Mouse (Mus musculus) layer of hippocampus, adult 8-10 months (tissue): ENCODE results near the gene Eddm3b. TPM values are rescaled to one million over a fixed set of nuclear protein-coding genes. Genes with fewer than 3 reads are reported as not detected.
"Not testable (repeated sequence)": the region's sequence is repeated elsewhere in the genome, so short reads cannot be mapped to it uniquely, and the experiment has no call there.

Source experiments
- DNase-seq, 2 experiments: peaks; one replicate each; pipeline ENCODE4 v3.0.0; 2022; ENCODE audit warnings: low spot score in 2 of 2
- total RNA-seq, 4 experiments: library from RNA; stranded (reverse); gene quantifications; 2 replicates each; pipeline ENCODE4 v1.2.4; 2022

The Eddm3b gene
- total RNA-seq, 4 experiments from 2014 or later = not detected

- no peak for DNase-seq
Observed at GRCm38 (mm10) chr14:51142568-51142967, 28.3 kb downstream of the Eddm3b start.

GRCm38 (mm10) chr14:51143287-51143686 is 29.1 kb downstream of the Eddm3b start:
- DNase-seq = peak; percentile 51 to 60

GRCm38 (mm10) chr14:51143937-51144336 is 29.7 kb downstream of the Eddm3b start:
- DNase-seq = no peak

GRCm38 (mm10) chr14:51144451-51144850 is 30.2 kb downstream of the Eddm3b start:
- no peak for DNase-seq

- DNase-seq = peak in 1 of 2 experiments; percentile 17
Observed at GRCm38 (mm10) chr14:51145521-51145920, 31.3 kb downstream of the Eddm3b start.

- no peak for DNase-seq
Observed at GRCm38 (mm10) chr14:51146685-51147084, 32.5 kb downstream of the Eddm3b start, which contains the start of gene Rnase1. Gene Rnase1 (minus strand): TSS chr14:51146785.

GRCm38 (mm10) chr14:51148006-51148405 is 33.8 kb downstream of the Eddm3b start:
- DNase-seq = no peak

GRCm38 (mm10) chr14:51149164-51149563 is 34.9 kb downstream of the Eddm3b start:
- no peak for DNase-seq

GRCm38 (mm10) chr14:51150206-51150831 is 36.1 kb downstream of the Eddm3b start:
- no peak for DNase-seq

GRCm38 (mm10) chr14:51152249-51152870 is 38.1 kb downstream of the Eddm3b start:
- no peak for DNase-seq

GRCm38 (mm10) chr14:51156056-51156735 is 42.0 kb downstream of the Eddm3b start:
- no peak for DNase-seq

- DNase-seq = no peak
Observed at GRCm38 (mm10) chr14:51156736-51157068, 42.5 kb downstream of the Eddm3b start.

- no peak for DNase-seq
Observed at GRCm38 (mm10) chr14:51157072-51157471, 42.8 kb downstream of the Eddm3b start.

GRCm38 (mm10) chr14:51161976-51162375 is 47.8 kb downstream of the Eddm3b start, which contains the start of gene Rnase2b:
Gene Rnase2b (plus strand): TSS chr14:51162260.
- peak; percentile 52 to 69 for DNase-seq

- DNase-seq = not testable (repeated sequence)
Observed at GRCm38 (mm10) chr14:51163323-51163722, 49.1 kb downstream of the Eddm3b start.

- no peak for DNase-seq
Observed at GRCm38 (mm10) chr14:51165435-51165834, 51.2 kb downstream of the Eddm3b start.

GRCm38 (mm10) chr14:51166068-51166467 is 51.8 kb downstream of the Eddm3b start:
- DNase-seq = no peak

Other genes starting within 250 kb of the Eddm3b start
- 1 to 10 TPM; 5.1 to 8.0 (median 7.4) TPM for gene Tep1, start 243.9 kb upstream of the Eddm3b start, total RNA-seq
- gene Klhl33, start 216.9 kb upstream of the Eddm3b start, total RNA-seq = 1 to 10 TPM; 5.1 to 6.4 (median 5.8) TPM
- 10 to 100 TPM; 30.4 to 37.1 (median 34.9) TPM for gene Osgep, start 189.5 kb upstream of the Eddm3b start, total RNA-seq
- gene Apex1, start 189.5 kb upstream of the Eddm3b start, total RNA-seq = 10 to 100 TPM; 61.2 to 67.5 (median 64.1) TPM
- gene Pip4p1, start 183.6 kb upstream of the Eddm3b start, total RNA-seq = 100 to 1,000 TPM in 1 of 4 experiments, 10 to 100 TPM in 3; 87.5 to 104 (median 94.3) TPM
- 10 to 100 TPM; 14.9 to 21.4 (median 18.2) TPM for gene Pnp, start 183.3 kb upstream of the Eddm3b start, total RNA-seq
- 10 to 100 TPM in 3 of 4 experiments, 1 to 10 TPM in 1; 8.5 to 15.5 (median 10.8) TPM for gene Gm49342, start 169.9 kb upstream of the Eddm3b start, total RNA-seq
- 1 to 10 TPM; 1.3 to 2.0 (median 1.5) TPM for gene Pnp2, start 158.4 kb upstream of the Eddm3b start, total RNA-seq
- gene Rnase10, start 106.7 kb upstream of the Eddm3b start, total RNA-seq = under 1 TPM in 1 of 4 experiments, not detected in 3; 0.20 TPM
- gene Rnase9, start 72.6 kb upstream of the Eddm3b start, total RNA-seq = not detected
- gene Rnase11, start 64.3 kb upstream of the Eddm3b start, total RNA-seq = not detected
- not detected for gene Rnase12, start 56.8 kb upstream of the Eddm3b start, total RNA-seq
- gene Olfr750, start 40.0 kb upstream of the Eddm3b start, total RNA-seq = not detected
- 10 to 100 TPM; 14.0 to 46.9 (median 27.4) TPM for gene Rnase4, start 23.3 kb upstream of the Eddm3b start, total RNA-seq
- 10 to 100 TPM in 2 of 4 experiments, 1 to 10 TPM in 2; 3.9 to 15.2 (median 8.4) TPM for gene Ang, start 23.3 kb upstream of the Eddm3b start, total RNA-seq
- under 1 TPM in 2 of 4 experiments, not detected in 2; 0.45 to 0.50 TPM for gene Rnase6, start 9.5 kb downstream of the Eddm3b start, total RNA-seq
- gene Rnase1, start 32.4 kb downstream of the Eddm3b start, total RNA-seq = 1 to 10 TPM; 2.7 to 5.0 (median 3.1) TPM
- under 1 TPM in 1 of 4 experiments, not detected in 3; 0.74 TPM for gene Rnase2b, start 47.8 kb downstream of the Eddm3b start, total RNA-seq
- gene Ang2, start 84.7 kb downstream of the Eddm3b start, total RNA-seq = not detected
- not detected for gene Ear14, start 89.0 kb downstream of the Eddm3b start, total RNA-seq
- not detected for gene Rnase2a, start 141.7 kb downstream of the Eddm3b start, total RNA-seq
- not detected for gene Gm7247, start 247.3 kb downstream of the Eddm3b start, total RNA-seq